Mouse (Mus musculus): ENCODE measurements at regions not wholly inside any gene's neighbourhood (a gene's known extent, or its start where the extent isn't known, plus 50 kb on each side); places are given as distances from the start of the nearest gene placed in this dataset.

GRCm38 (mm10) chr7:64060582-64060981, 93.1 kb upstream of the Trpm1 start:
- no peak for DNase-seq (ENCODE audit: low spot score in 2 of 2)

GRCm38 (mm10) chr7:64060051-64060450, 93.6 kb upstream of the Trpm1 start:
- DNase-seq (ENCODE audit: low spot score in 2 of 2) = no peak

- no peak for DNase-seq (ENCODE audit: low spot score in 2 of 2)
Measured at GRCm38 (mm10) chr7:64058282-64058872, 95.3 kb upstream of the Trpm1 start.

- DNase-seq (ENCODE audit: low spot score in 2 of 2) = no peak
Measured at GRCm38 (mm10) chr7:64057873-64058272, 95.8 kb upstream of the Trpm1 start.

DNA sequence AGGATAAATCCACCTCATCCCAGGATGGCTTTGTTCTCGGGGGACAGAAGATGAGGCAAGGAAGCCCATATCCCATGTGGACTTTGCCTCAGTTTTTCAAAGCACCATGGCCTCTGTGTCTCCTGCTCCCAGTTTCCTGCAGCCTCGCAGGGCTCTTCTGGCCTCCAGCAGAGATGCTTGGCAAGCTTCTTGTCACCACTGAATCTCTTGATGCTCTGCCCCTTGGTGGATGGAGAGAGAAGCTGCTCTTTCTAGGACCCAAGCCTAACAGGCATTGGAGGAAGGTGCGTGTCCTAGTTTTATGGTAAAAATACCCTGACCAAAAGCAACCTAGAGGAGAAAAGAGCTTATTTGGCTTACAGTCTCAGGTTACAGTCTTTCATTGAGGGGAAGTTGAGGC, 97.1 kb upstream of the Trpm1 start:
- DNase-seq (ENCODE audit: low spot score in 2 of 2) = no peak

GRCm38 (mm10) chr7:64054996-64055395, 98.6 kb upstream of the Trpm1 start:
- no peak for DNase-seq (ENCODE audit: low spot score in 2 of 2)

DNA sequence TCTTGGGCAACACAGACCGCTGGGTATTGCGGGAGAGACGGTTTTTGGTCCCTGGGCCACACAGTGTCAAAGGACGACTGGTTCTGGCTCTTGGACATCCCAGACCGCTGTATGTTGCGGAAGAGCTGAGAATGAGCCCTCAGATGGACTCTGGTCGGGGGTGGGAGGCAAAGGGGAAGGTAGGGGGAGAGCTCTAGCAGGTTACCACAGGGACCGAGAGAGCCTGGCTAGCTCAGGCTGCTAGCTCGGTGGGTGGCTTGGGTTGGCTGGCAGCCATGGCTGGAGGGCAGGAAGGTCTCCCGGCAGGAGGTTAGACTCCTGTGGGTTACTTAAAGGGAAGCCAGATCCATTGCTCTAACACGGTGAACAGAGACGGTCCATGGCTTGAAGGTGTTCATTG, 99.9 kb upstream of the Trpm1 start:
- no peak for DNase-seq (ENCODE audit: low spot score in 2 of 2)

- peak; percentile 28 to 45 for DNase-seq (ENCODE audit: low spot score in 2 of 2)
Measured at GRCm38 (mm10) chr7:64052400-64052799, 101.2 kb upstream of the Trpm1 start.

- no peak for DNase-seq (ENCODE audit: low spot score in 2 of 2)
Measured at GRCm38 (mm10) chr7:64050826-64051401, 102.7 kb upstream of the Trpm1 start.

GRCm38 (mm10) chr7:64050246-64050645, 103.4 kb upstream of the Trpm1 start:
- peak; percentile 27 to 32 for DNase-seq (ENCODE audit: low spot score in 2 of 2)

DNA sequence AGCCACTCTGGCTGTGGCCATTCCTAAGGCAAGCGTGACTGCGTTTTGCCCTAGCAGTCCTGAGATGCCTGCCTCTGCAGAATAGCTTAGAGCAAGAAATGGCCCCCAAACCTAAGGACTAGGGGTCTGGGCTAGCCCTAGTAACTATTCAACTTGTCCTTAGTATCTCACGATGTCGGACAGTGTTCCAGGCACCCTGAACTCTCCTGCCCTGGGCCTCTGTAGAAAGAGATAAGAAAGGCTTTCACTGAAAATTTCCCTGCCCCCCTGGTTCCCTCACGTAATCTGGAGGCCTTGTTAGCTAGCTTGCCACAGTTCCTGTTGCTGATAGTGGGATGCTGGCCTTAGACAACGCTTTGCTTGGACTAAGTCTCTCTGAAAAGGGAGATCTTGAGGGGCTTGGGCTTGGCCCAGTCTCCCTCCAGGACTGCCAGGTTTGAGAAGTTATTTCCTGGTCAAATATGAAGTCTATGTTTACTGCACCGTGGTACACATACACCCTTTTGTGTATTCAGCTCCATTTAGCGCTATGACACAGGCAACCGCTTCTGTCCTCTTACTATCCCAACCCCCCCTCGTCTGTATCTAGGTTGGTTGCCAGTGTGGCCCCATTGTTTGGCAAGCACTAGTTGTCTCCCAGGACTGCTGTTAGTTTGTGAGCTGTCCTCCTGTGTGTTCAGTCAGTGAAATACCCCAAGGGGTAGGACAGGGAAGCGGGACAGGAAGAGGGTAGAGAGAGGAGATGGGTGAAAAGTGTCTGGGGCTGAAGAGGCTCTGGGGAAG, 104.3 kb upstream of the Trpm1 start:
- DNase-seq (ENCODE audit: low spot score in 2 of 2) = peak in 1 of 2 experiments; percentile 20

DNA sequence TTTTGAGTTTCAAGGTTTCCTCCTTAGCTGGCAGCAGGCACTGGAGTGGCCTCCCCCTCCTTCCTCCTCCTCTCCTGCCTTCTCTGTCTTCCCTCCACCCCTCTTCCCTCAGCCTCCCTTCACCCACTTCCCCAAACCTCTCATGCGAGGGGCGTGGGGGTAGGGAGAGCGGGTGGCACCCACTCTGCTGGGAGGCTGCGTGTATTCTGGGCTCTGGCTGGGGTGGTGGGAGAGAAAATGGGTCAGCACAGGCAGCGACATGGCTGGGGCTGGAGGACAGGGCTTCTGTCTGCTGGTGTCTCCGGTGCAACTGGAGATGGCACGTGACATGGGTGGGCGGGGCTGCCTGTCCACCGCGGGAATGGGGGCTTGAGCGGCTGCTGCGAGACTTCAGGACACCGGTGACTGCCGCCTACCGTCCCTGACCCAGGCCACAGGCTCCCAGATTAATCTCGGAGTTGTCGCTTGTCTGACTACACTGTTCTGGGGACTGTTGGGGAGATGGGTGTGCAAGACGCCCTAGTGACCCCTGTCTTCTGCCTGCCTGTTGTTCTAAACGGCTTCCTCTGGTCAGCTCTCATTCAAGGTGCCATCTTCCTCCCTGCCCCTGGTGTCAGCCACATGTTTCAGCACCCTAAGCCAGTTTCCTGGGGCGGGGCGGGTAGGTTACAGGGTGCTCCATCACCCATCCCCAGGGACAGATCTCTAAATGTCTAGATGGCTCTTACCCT, 105.0 kb upstream of the Trpm1 start:
- peak; percentile 50 to 55 for DNase-seq (ENCODE audit: low spot score in 2 of 2)

- peak in 1 of 2 experiments; percentile 17 for DNase-seq (ENCODE audit: low spot score in 2 of 2)
Measured at GRCm38 (mm10) chr7:64047831-64048230, 105.8 kb upstream of the Trpm1 start.

- DNase-seq (ENCODE audit: low spot score in 2 of 2) = no peak
Measured at GRCm38 (mm10) chr7:64045292-64045691, 106.6 kb upstream of the Klf13 start.

DNA sequence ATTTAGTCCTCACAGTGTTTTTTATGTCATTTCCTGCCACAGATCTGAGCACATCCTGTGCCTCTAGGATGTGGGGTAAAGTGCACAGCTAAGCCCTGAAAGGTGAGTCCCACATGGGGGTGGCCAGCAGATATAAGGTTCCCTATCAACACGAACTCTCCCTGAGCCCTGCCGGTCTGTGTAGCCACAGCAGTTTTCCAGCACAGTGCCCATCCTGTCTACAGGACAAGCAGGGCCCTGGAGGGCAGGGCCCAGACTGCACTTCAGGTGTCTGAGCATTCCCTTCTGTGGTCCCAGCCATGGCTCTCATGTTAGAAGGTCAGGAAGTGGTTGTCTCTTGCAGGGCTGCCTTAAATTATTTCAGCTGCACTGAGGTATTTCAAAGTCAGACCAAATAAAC, 104.3 kb upstream of the Klf13 start:
- no peak for DNase-seq (ENCODE audit: low spot score in 2 of 2)

GRCm38 (mm10) chr7:64041303-64041702, 102.6 kb upstream of the Klf13 start:
- no peak for DNase-seq (ENCODE audit: low spot score in 2 of 2)

- no peak for DNase-seq (ENCODE audit: low spot score in 2 of 2)
Measured at GRCm38 (mm10) chr7:64040026-64040737, 101.5 kb upstream of the Klf13 start.

DNA sequence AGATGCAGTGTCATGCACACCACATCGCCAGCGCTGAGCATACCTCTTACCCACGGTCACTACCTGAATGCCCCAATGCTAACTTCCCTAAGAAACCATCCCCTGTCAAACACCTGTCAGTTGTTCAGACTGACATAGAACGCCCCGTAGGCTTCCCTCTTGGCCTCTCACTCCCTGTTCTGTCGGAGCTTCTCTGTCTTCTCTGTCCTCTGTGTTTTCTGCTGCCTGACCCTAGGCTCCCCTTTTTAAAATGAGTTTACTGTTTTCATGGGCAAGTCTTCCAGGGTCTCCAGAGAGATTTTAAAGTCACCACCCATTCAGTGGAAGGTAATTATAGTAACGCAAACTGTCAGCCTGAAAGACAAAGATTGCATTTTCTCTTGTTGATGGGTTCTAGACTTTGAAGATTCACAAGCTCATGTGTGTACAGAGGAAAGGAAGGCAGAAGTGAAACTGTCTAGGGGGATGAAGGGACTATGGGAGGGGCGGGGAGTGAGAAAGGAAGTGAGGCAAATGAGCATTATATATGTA, 99.1 kb upstream of the Klf13 start:
- DNase-seq (ENCODE audit: low spot score in 2 of 2) = no peak

DNA sequence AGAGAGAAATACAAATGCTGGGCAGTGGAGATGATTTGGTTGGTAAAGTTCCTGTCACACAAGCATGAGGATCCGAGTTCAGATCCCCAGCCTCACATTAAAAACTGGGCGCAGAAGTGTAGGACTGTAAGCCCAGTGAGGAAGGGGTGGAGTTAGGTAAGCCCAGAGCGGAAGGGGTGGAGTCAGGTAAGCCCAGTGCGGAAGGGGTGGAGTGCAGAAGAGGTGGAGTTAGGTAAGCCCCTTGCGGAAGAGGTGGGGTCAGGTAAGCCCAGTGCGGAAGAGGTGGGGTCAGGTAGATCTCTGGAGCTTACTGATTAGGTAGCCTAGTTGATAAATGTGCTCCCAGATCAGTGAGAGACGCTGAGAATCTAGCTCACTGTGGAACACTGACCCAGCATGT, 97.4 kb upstream of the Klf13 start:
- no peak for DNase-seq (ENCODE audit: low spot score in 2 of 2)

DNA sequence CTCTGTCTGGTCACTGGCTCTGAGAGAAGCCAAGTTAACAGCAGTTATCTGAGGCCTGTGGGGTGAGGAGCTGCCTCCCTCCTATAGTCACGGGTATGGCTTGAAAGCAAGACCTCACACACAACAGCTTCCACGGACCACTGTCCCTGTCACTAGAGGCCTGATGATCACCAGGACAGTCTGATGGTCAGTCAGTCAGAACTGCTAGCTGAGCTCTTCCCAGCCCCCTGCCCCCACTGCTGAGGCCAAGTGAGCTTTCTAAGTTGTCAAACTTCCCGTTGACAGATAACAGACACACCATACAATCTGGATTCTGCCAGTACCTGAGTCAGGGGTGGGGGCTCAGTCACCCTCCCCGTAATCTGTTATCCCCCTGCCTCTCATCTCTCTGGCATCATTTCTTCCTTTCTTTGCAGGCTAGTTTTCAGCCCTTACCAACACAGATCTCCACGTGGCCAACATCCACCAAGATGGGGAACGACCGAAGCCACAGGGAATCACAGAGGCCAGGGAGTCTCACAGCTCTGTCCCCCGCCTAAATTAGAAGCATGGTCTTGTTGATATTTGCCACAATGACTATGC, 96.4 kb upstream of the Klf13 start:
- no peak for DNase-seq (ENCODE audit: low spot score in 2 of 2)

- no peak for DNase-seq (ENCODE audit: low spot score in 2 of 2)
Measured at GRCm38 (mm10) chr7:64034493-64034892, 95.8 kb upstream of the Klf13 start.
